Mouse (Mus musculus): ENCODE results near the gene Mfsd6.

GRCm38 (mm10) chr1:52708745-52709144 is 18.5 kb downstream of the Mfsd6 start:
- TF ChIP-seq MYC (IDR thresholded peaks at IDR 0.05; ENCODE audit: low read depth, low read length): no peak
- TF ChIP-seq CTCF (IDR thresholded peaks at IDR 0.05 in 2 of 3, conservative IDR thresholded peaks at IDR 0.05 in 1 of 3; ENCODE audit: control insufficient read depth in 1 of 3, insufficient read depth in 1 of 3, low read depth in 2 of 3, low read length in 3 of 3, poor library complexity in 1 of 3, severe bottlenecking in 1 of 3): no peak
- no peak for TF ChIP-seq ZNF384 (IDR thresholded peaks at IDR 0.05; ENCODE audit: low read depth, low read length)
- no peak for TF ChIP-seq ZC3H11A (IDR thresholded peaks at IDR 0.05; ENCODE audit: low read depth, low read length)
- no peak for TF ChIP-seq RAD21 (IDR thresholded peaks at IDR 0.05; ENCODE audit: low read depth, low read length)
